Mouse (Mus musculus): ENCODE data around the gene Hoxb5. TPM values are rescaled to one million over a fixed set of nuclear protein-coding genes. Genes with fewer than 3 reads are reported as not detected.

Hoxb5 gene
- not detected for total RNA-seq (2021)
- long read RNA-seq, experiment 1: 0 reads
- long read RNA-seq, experiment 2: 0 reads

DNA sequence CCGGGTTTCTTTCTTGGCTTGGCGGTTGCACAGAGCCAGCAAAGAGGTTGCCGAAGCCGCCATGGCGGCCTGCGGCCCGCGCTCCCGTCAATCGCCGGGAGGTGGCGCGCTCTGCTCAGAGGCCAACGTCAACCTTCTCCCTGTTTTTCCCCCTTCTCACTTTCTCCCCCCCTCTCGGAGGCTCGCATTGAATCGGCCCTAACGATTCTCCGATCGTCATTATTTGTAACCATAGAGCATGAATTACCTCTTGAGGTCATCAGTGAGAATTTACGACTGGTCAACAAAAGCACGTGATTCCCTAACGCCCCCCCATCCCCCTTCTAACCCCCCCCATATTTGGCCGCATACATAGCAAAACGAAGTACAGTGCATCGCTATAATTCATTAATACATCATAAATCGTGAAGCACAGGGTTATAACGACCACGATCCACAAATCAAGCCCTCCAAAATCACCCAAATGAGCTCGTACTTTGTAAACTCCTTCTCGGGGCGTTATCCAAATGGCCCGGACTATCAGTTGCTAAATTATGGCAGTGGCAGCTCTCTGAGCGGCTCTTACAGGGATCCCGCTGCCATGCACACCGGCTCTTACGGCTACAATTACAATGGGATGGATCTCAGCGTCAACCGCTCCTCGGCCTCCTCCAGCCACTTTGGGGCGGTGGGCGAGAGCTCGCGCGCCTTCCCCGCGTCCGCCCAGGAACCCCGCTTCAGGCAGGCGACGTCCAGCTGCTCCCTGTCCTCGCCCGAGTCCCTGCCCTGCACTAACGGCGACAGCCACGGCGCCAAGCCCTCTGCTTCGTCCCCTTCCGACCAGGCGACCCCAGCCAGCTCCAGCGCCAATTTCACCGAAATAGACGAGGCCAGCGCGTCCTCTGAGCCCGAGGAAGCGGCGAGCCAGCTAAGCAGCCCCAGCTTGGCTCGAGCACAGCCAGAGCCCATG is at the start of gene Hoxb5:
TSS of gene Hoxb5 (plus strand) at position 186 of the 949 bp plus-strand sequence.
- Histone ChIP-seq H3K27ac (no peak within 1 kb of the TSS), H3K4me3 (no peak within 1 kb of the TSS)
- intact Hi-C loops (cut with DNase I): no loop called here
- peak; percentile 51 for TF ChIP-seq CTCF (IDR thresholded peaks at IDR 0.05)
- peak in 1 of 2 experiments; percentile 33 for DNase-seq (ENCODE audit: extremely low spot score in 1 of 2, low spot score in 2 of 2)

DNA sequence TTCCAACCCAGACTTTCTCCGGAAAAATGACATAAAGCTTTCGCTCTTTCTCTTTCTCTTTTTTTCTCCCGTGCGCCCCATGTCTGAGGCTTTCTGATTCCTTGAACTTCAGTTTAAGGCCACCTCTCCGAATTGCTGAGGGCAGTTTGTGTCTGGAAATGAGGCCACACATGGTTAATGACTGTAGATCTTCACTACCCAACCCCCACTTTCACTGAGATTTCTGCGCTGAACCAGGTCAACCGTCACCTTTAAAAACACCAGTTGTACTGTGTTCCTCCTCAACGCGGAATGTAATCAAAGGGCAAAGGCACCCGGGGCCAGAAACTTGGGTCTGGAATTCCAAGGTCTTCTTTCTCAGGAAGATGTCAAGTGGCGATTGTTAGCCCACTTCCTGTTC is 48.9 kb upstream of the Hoxb5 start:
- no peak for DNase-seq (ENCODE audit: extremely low spot score in 1 of 2, low spot score in 2 of 2)
- TF ChIP-seq CTCF (IDR thresholded peaks at IDR 0.05): no peak
- no peak overlapping the region for H3K4me3 ChIP-seq
- no peak overlapping the region for H3K27ac ChIP-seq
- intact Hi-C loops (cut with DNase I): loop anchor here (5.0 kb wide), 1 partner anchor 47 kb away; no protein-coding TSS in a partner anchor

DNA sequence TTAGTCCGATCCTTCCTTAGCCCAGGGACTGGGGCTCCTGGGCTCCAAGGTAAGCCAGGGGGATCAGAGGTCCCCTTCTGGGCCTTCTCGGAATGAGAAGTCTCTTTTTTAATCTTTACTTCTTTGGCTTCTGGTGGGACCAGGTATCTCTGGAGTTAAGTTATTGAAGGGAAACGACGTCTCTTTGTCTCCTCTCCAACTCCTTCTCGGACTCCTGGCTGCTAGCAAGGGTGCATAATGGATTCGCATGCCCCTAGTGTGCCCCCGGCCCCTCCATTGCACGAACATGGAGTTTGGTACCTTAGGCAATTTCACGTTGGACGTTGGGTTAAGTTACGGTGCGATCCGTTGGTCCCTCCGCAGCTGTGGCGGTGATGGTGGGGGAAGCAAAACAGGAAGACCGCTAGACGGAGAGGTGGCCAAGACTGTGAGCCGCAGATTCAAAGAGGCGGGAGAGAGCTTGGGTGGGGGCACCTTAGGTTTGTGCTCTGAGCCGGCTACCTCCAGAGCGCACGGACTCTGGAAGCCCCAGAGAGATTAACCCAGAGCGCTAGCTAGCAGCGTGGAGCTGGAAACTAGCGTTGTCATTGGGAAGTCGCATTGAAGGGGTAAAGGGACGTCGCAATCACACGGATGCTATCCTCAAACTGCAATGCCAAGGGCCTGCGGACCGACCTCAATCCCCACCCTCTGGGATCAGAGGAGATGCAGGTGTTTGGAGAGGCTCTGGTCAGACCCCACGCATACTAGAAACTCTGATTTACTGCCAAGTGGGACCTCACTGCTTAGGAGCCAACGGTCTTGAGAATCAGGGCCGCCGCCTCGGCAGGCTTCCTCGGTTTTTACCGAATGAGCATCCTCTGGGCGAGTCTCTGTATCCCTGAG is 47.8 kb upstream of the Hoxb5 start:
- H3K4me3 ChIP-seq: no peak overlapping the region
- intact Hi-C loops (cut with DNase I): no loop called here
- TF ChIP-seq CTCF (IDR thresholded peaks at IDR 0.05): no peak
- no peak overlapping the region for H3K27ac ChIP-seq
- DNase-seq (ENCODE audit: extremely low spot score in 1 of 2, low spot score in 2 of 2): no peak

DNA sequence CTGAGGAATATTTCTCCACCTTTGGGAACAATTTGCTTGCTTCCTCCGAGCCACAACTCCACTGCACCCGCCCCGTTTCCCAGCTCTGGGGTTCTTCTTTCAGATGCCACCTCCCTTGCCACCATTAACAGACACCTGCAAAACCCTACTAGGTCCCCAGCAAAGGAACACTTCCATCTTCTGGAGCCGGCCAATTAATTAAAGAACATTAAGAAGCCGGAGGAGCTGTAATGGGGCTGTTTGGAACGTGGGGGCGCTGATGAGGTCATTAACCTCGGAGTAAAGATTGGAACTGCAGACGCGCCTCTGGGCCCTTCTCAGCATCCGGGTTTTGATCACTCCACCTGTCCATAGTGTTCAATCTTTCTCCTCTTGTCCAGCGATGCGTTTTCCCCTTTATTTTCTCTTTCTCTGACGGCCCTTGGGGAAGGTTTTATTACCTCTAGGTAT is 47.1 kb upstream of the Hoxb5 start:
- H3K27ac ChIP-seq: no peak overlapping the region
- intact Hi-C loops (cut with DNase I): no loop called here
- no peak overlapping the region for H3K4me3 ChIP-seq
- TF ChIP-seq CTCF (IDR thresholded peaks at IDR 0.05): no peak
- DNase-seq (ENCODE audit: extremely low spot score in 1 of 2, low spot score in 2 of 2): no peak

DNA sequence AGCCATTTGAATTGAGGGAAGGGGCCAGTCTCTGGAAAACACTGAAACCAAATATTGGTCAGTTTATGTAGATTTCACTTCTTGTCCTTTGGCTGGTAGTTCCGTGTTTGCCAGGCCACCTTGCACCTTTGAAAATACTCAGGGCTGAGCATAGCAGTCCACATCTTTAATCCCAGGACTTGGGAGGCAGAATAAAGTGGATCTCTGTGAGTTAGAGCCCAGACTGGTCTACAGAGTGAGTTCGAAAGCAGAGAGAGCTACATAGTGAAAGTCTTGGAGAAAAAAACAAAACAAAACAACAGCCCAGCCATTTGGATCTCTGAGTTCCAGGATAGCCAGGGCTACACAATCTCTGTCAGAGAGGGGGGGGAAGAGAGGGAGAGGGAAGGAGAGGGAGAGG is 46.0 kb upstream of the Hoxb5 start:
- no peak for TF ChIP-seq CTCF (IDR thresholded peaks at IDR 0.05)
- Histone ChIP-seq H3K27ac (no peak overlapping the region), H3K4me3 (no peak overlapping the region)
- intact Hi-C loops (cut with DNase I): no loop called here
- DNase-seq (ENCODE audit: extremely low spot score in 1 of 2, low spot score in 2 of 2): no peak

DNA sequence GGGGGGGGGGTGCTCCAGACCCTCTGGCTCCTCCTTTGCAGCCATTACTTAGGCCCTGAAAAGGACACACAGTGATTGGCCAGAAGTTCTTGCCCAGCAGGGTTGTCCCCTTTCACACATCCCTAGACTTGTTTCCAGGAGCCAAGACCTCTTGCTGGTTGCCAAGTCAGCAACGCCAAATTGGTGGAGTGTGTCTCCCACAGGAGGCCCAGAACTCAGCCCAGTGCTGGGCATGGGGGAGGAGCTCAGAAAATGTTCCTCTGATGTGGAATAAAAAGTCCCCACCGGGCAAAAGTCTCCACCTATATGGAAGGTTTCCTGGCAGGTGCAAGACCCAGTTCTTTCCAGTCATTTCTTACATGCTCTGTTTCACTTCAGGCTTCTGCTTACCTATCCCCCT is 44.1 kb upstream of the Hoxb5 start:
- intact Hi-C loops (cut with DNase I): no loop called here
- no peak for DNase-seq (ENCODE audit: extremely low spot score in 1 of 2, low spot score in 2 of 2)
- no peak overlapping the region for H3K4me3 ChIP-seq
- TF ChIP-seq CTCF (IDR thresholded peaks at IDR 0.05): no peak
- H3K27ac ChIP-seq: no peak overlapping the region

DNA sequence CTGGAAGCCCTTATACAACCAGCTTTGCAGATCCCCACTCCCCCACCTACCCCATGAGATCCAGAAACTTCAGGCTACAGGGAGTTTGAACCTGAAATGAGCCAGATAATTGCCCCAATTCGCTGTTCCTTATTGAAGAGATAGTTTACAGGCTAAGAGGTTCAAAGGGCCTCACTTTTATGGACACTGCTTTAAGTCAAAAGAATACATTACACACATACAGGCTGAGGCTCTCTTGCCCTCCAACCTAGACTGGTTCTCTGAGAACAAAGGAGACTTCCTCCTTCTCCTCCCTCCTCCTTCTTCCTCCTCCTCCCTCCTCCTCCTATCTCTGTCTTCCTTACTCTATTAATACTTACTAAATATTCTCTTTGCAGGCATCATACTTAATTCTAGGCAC is 43.6 kb upstream of the Hoxb5 start:
- H3K27ac ChIP-seq: no peak overlapping the region
- intact Hi-C loops (cut with DNase I): no loop called here
- H3K4me3 ChIP-seq: no peak overlapping the region
- DNase-seq (ENCODE audit: extremely low spot score in 1 of 2, low spot score in 2 of 2): no peak
- no peak for TF ChIP-seq CTCF (IDR thresholded peaks at IDR 0.05)

DNA sequence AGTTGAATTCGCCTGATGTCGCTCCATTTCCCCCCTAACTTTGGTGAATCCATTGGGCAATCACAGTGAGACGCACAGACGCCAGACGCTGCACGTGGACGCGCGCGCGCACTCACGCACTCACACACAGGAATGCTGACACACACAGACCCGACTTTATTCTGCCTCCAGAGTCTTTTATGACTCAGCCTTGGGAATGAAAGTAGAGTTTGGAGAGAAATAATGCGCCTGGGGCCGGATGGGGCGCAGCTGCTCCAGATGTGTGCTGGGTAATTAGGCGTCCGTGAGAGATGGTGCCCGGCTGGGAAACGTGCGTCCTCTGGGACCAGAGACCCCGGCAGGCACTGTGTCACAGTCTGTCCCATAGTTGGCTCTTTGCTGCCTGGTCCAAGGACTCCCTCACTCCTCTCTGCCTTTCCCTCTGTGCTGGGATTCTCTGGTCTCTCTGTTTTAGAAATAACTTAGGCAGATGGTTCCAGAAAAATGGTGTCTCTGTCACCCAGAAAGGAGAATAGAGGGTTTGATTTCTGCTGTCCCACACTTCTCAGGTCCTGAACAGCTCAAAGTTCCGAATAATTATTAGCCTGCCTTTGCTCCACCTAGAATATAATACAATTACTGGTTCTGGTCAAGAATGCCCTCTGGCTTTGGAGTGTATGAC is 42.7 kb upstream of the Hoxb5 start:
- no peak for DNase-seq (ENCODE audit: extremely low spot score in 1 of 2, low spot score in 2 of 2)
- no peak overlapping the region for H3K27ac ChIP-seq
- intact Hi-C loops (cut with DNase I): loop anchor here (5.0 kb wide), 2 partner anchors 67 to 248 kb away; no protein-coding TSS in a partner anchor
- TF ChIP-seq CTCF (IDR thresholded peaks at IDR 0.05): no peak
- no peak overlapping the region for H3K4me3 ChIP-seq

DNA sequence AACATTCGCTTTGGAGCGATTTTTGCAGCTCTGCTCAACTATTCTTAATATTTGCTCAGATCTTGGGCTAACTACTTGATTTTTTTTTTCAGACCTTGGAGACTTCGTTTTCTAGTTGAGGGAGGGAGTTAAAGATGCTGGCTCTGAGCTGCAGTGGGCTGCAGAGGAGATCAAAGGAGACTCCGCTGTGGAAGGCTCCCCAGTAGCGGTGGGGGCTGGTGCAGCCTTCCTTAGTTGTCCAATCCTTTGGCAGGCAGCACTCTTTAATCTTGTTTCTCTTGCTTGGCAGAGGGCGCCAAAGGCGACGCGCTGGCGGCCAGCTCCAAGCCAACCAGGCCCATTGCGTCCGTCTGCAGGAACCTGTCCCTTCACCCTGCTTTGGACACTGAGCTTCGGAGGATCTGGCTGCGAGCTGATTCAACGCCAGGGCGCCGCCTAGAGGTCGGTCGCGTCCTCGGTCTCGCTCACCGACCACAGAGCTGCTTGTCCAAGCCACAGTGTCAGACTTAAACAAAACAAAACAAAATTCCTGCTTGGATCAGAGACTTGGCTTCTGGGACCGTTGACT is 41.7 kb upstream of the Hoxb5 start:
- H3K4me3 ChIP-seq: no peak overlapping the region
- intact Hi-C loops (cut with DNase I): loop anchor here (5.0 kb wide), 2 partner anchors 66 to 249 kb away; no protein-coding TSS in a partner anchor
- no peak overlapping the region for H3K27ac ChIP-seq
- peak; percentile 42 for TF ChIP-seq CTCF (IDR thresholded peaks at IDR 0.05)
- no peak for DNase-seq (ENCODE audit: extremely low spot score in 1 of 2, low spot score in 2 of 2)

DNA sequence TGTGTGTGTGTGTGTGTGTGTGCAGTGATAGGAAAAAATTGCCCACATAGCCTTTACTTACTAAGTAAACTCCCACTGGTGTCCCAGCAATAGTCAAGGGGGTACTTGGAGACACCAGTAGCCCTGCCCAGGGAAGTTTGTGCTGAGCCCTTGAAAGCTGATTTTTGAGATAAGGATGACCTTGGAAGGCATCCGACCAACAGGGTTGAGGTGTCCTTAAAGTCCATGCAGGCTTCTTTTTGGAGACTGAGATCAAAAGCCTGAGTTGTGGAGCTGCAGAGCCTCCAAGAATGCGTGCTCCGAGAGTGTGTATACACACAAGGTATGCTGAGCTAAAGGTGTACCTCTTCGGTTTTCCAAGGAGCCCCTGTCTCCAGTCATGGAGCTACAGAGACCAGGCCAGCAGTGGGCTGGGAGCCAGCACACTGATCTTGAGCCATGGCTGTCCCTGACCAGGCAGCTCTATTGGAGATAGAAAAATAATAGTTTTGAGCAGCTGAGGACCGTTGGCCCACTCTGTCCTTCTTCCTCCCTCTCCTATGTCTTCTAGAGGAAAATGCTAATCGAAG is 40.8 kb upstream of the Hoxb5 start:
- no peak for TF ChIP-seq CTCF (IDR thresholded peaks at IDR 0.05)
- Histone ChIP-seq H3K27ac (no peak overlapping the region), H3K4me3 (no peak overlapping the region)
- intact Hi-C loops (cut with DNase I): loop anchor here (5.0 kb wide), 2 partner anchors 65 to 250 kb away; no protein-coding TSS in a partner anchor
- no peak for DNase-seq (ENCODE audit: extremely low spot score in 1 of 2, low spot score in 2 of 2)

Data from left cerebral cortex, adult 2 months (tissue).